Mouse (Mus musculus) activated CD4-positive, CD25-positive, alpha-beta regulatory T cell, adult 4 months (primary cell): ENCODE measurements around the gene Vmn1r199. TPM values are rescaled to one million over a fixed set of nuclear protein-coding genes. Genes with fewer than 3 reads are reported as not detected.
"Not testable (repeated sequence)": the region's sequence is repeated elsewhere in the genome, so short reads cannot be mapped to it uniquely, and the experiment has no call there.

Source experiments
- ATAC-seq: one replicate; pipeline ENCODE4 v1.8.0; 2017
- polyA plus RNA-seq, 2 experiments: library from polyadenylated mRNA; unstranded; fragments of 100-300 nt; shearing (Covaris generic); gene quantifications; one replicate each; pipeline ENCODE4 v1.2.1; 2017

Vmn1r199 gene
- not detected for polyA plus RNA-seq

GRCm38 (mm10) chr13:22379518-22379917, at the start of gene Vmn1r199:
TSS of gene Vmn1r199 (plus strand) at chr13:22379818.
- ATAC-seq = no peak

- ATAC-seq = no peak
Observed at GRCm38 (mm10) chr13:22333269-22333668, 46.3 kb upstream of the Vmn1r199 start.

- ATAC-seq = no peak
Observed at GRCm38 (mm10) chr13:22335565-22335964, 44.1 kb upstream of the Vmn1r199 start.

GRCm38 (mm10) chr13:22350064-22350463, 29.6 kb upstream of the Vmn1r199 start, which contains the start of gene Vmn1r198:
TSS of gene Vmn1r198 (plus strand) at chr13:22350364.
- ATAC-seq = no peak

- ATAC-seq = no peak
Observed at GRCm38 (mm10) chr13:22350813-22351212, 28.8 kb upstream of the Vmn1r199 start.

- ATAC-seq = not testable (repeated sequence)
Observed at GRCm38 (mm10) chr13:22381128-22381527, 1.5 kb downstream of the Vmn1r199 start.

- no peak for ATAC-seq
Observed at GRCm38 (mm10) chr13:22383401-22383800, 3.8 kb downstream of the Vmn1r199 start.

GRCm38 (mm10) chr13:22387050-22387449, 7.4 kb downstream of the Vmn1r199 start:
- ATAC-seq = no peak

GRCm38 (mm10) chr13:22390073-22390472, 10.5 kb downstream of the Vmn1r199 start, which contains the start of gene Vmn1r200:
TSS of gene Vmn1r200 (plus strand) at chr13:22390373.
- no peak for ATAC-seq

GRCm38 (mm10) chr13:22402978-22403377, 23.4 kb downstream of the Vmn1r199 start:
- no peak for ATAC-seq

Other genes starting within 250 kb of the Vmn1r199 start
- gene Vmn1r191, start 195.8 kb upstream of the Vmn1r199 start, polyA plus RNA-seq = not detected
- not detected for gene Vmn1r192, start 188.7 kb upstream of the Vmn1r199 start, polyA plus RNA-seq
- not detected for gene Vmn1r193, start 156.7 kb upstream of the Vmn1r199 start, polyA plus RNA-seq
- not detected for gene Vmn1r194, start 135.6 kb upstream of the Vmn1r199 start, polyA plus RNA-seq
- gene Vmn1r195, start 109.3 kb upstream of the Vmn1r199 start, polyA plus RNA-seq = not detected
- not detected for gene Vmn1r196, start 89.9 kb upstream of the Vmn1r199 start, polyA plus RNA-seq
- under 1 TPM in 1 of 2 experiments, not detected in 1; 0.08 TPM for gene Vmn1r197, start 55.2 kb upstream of the Vmn1r199 start, polyA plus RNA-seq
- gene Vmn1r198, start 29.5 kb upstream of the Vmn1r199 start, polyA plus RNA-seq = under 1 TPM in 1 of 2 experiments, not detected in 1; 0.07 TPM
- gene Vmn1r200, start 10.6 kb downstream of the Vmn1r199 start, polyA plus RNA-seq = not detected
- gene Vmn1r201, start 92.1 kb downstream of the Vmn1r199 start, polyA plus RNA-seq = not detected
- gene Vmn1r202, start 125.6 kb downstream of the Vmn1r199 start, polyA plus RNA-seq = under 1 TPM in 1 of 2 experiments, not detected in 1; 0.05 TPM
- under 1 TPM; 0.05 to 0.13 TPM for gene Vmn1r203, start 138.3 kb downstream of the Vmn1r199 start, polyA plus RNA-seq
- gene Vmn1r204, start 173.4 kb downstream of the Vmn1r199 start, polyA plus RNA-seq = not detected
- gene Vmn1r205, start 213.2 kb downstream of the Vmn1r199 start, polyA plus RNA-seq = not detected
- gene Vmn1r206, start 244.4 kb downstream of the Vmn1r199 start, polyA plus RNA-seq = not detected